Mouse (Mus musculus) spleen, embryonic (tissue): ENCODE results near the gene Tmprss12.
"Not testable (repeated sequence)": the region's sequence is repeated elsewhere in the genome, so short reads cannot be mapped to it uniquely, and the experiment has no call there.

Experiments used
- CTCF ChIA-PET: fragments of 350-600 bp; sonication (Branson Sonifier 250); formaldehyde crosslinking; loops from one replicate; lab custom pipeline; 2022; lab: Charles Lee

Gene Tmprss12

GRCm38 (mm10) chr15:100321134-100321533 is 40.5 kb downstream of the Tmprss12 start:
- CTCF ChIA-PET, result interaction anchor here (0.8 kb wide), 1 partner anchor 9 kb away, joined by 3 read pairs; no protein-coding TSS in a partner anchor

DNA sequence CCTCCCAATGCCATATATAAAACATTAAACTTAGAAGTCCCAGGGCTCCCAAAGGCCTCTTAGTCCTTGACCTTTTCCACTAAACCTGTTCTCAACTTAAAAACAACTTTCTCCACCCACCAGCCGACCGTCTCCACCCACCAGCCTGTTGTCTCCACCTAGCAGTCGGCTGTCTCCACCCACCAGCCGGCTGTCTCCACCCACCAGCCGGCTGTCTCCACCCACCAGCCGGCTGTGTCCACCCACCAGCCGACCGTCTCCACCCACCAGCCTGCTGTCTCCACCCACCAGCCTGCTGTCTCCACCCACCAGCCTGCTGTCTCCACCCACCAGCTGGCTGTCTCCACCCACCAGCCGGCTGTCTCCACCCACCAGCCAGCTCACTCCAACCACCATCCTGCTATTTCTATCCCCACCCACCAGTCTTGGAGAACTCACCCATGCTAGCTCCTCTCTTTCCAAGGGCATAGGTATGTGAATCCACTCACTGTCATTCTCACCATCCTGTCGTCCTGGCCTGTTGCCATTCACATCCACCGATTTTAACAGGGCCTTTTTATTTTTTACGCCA is 43.5 kb downstream of the Tmprss12 start:
- CTCF ChIA-PET, result no interaction called here

DNA sequence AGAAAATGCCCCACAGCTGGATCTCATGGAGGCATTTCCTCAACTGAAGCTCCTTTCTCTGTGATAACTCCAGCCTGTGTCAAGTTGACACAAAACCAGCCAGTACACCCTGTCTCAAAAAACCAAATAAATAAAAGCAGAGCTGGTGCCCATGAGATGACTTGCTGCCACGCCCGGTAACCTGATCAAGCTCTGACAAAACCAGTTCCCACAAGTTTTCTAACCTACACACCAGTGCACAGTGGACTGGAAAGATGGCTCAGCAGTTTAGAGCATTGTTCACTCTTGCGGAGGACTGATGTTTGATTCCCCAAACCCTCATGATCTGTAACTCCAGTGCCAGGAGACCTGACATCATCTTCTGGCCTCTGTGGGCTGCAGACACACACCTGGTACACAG is 44.6 kb downstream of the Tmprss12 start:
- CTCF ChIA-PET, result no interaction called here

DNA sequence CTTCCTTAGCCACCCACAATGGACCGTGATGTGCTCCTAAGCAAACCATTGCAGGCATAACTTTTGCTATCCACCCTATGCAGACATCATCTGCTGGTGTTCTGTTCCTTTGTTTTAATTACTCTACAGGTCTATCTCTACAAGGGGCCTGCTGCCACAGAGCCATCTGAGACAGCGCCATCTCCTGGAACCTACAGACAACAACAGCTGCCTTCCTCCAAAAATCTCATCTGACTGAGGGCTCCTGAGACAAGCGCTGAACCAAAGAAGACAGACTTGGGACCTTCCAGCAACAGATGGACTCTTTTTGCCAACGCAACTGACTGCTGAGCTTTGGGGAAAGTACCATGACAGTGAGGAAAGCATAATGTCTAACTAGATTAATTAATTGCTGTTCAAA is 47.5 kb downstream of the Tmprss12 start:
- CTCF ChIA-PET, result not testable (repeated sequence)

DNA sequence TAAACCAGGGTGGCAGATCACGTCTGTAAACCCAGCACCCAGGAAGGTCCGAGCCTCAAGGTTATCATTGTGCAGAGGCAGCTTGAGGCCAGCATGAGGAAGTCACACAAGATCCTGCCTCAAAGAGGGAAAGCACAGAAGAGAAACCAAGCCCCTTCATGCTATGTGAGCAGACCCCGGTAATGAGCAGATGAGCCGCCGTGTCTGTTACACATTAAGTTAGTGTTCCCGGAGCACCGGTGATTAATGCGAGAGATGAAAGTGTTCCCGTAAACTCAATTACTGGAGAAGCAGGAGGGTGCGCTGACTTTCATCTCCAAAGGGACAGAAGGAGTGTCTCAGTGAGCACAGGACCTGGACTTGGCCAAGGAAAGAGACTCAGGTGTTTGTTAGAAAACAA is 48.7 kb downstream of the Tmprss12 start:
- CTCF ChIA-PET, result not testable (repeated sequence)

DNA sequence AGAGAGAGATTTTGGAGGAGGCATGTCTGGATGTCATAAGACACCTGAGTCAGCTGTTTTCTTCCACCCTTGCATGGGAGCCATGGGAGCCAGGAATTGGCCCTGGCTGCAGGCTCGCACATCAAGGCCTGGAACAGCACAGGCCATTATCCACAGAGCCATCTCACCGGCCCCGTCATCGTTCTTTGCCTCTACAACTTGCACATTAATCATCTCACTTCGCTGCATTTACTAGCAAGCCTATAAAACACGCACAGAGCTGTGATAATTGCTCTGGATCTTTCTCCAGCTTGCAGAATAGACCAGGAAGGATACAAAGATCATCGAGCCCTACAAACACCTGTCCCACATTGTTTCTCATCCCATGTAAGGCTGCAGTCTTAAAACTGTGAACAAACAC is 50.1 kb downstream of the Tmprss12 start:
- CTCF ChIA-PET, result no interaction called here

DNA sequence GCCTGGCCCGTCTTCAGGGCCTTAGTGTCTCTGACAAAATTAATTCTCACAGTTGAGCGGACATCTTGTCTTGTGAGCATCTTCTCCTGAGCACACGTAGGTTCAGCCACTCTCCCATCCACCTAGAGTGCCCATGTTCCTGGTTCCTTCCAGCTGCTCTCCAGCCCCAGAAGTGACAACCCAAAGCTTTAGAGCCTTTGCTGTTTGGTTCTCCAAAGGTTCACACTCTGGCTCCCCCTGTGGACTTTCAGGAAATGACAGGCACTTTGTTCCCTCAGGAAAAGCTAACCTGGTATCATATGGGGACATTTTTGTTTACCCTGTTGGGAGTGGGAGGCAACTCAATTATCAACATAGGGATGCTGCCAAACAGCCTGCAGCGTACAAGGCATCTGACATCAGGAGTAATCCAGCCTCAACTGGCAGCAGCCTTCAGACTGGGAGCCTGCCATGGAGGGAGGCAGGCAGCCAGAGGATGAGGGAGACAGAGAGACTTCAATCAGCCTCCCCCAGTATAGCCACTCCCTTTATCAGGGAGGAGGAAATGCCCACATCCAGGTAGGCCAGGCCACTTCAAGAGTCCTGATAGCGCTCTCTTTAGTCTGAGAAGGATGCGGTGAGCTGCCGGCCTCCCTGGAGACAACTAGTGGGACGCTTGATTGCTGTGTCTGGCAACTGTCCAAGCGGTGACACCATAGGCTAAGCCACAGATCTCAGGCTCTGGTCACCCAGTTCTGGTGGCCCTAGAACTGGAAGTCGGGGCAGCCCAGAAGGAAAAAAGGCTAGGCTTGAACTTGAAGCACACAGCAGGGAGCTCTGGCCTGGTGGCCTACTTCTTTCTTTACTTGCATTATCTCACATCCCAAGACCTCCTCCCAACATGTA is 51.7 kb downstream of the Tmprss12 start:
- CTCF ChIA-PET, result not testable (repeated sequence)

DNA sequence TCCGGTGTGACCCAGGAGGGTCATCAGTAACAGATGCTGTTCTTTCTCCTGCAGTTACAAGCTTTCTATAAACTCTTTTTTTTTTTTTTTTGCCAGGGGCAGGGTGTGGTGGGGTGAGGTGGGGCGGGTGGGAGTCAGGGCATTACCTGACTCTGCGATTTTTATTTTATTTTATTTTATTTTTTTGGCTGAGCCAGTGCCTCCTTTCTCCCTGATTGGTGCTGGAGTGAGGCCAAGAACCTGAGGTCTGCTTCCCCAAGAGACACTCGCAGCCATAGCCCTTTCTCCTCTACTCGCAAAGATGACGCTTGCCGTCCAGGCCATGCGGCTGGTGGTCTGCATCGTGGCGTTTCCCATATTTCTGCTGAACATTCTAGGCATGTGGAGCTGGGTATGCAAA is 54.0 kb downstream of the Tmprss12 start, which contains the start of gene Mettl7a3:
TSS of gene Mettl7a3 (plus strand) at position 301 of the 400 bp plus-strand sequence.
- CTCF ChIA-PET, result no interaction called here

DNA sequence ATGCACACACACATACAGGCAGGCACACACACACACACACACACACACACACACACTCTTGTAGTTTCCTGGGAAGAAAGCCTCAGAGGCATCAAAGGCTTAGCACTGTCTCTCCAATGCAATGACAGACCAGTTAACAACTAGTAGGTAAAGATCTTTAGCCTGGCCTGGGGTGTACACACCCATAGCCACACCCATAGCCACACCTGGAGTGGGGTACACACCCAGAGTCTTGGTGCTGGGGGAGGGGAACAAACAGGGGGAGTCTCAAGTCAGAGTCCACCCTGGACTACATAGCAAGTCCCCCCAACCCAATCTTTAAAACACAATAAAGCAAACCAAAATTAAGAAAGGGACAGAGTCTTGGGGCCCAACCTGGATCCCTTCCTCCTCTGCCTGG is 56.7 kb downstream of the Tmprss12 start:
- CTCF ChIA-PET, result not testable (repeated sequence)

DNA sequence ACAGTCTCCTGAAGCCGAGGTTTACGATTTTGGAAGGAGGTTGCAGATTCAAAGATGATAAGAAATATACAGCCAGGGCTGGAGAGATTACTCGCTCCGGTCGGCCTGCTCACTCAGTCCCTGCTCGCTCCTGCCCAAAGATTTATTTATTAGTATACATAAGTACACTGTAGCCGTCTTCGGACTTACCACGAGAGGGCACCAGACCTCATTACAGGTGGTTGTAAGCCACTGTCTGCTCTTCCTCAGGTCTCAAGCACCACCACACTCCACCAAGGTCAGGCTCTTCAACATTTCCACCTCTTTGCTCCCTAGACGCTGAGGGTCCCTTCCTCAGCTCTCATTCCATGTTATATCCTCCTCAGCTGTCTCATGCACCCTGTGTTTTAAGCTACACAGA is 57.2 kb downstream of the Tmprss12 start:
- CTCF ChIA-PET, result not testable (repeated sequence)

- CTCF ChIA-PET, result not testable (repeated sequence)
Measured at GRCm38 (mm10) chr15:100341314-100341980, 60.8 kb downstream of the Tmprss12 start.
